Mouse (Mus musculus) megakaryocyte, embryonic 14.5 days (primary cell): ENCODE data around the gene Stxbp5l. TPM values are rescaled to one million over a fixed set of nuclear protein-coding genes. Genes with fewer than 3 reads are reported as not detected.
"Not testable (repeated sequence)": the region's sequence is repeated elsewhere in the genome, so short reads cannot be mapped to it uniquely, and the experiment has no call there.

Source experiments
- H3K27me3 ChIP-seq: replicated peaks from 2 replicates; pipeline ENCODE3; 2012; ENCODE audit warnings: inconsistent platforms
- H3K36me3 ChIP-seq: replicated peaks from 2 replicates; pipeline ENCODE3; 2012; ENCODE audit warnings: low read length, inconsistent platforms, mixed read lengths
- H3K4me1 ChIP-seq: 2 replicates; pipeline ENCODE4 v1.6.1; 2012; ENCODE audit warnings: inconsistent platforms
- H3K4me3 ChIP-seq: replicated peaks from 2 replicates; pipeline ENCODE3; 2012; ENCODE audit warnings: moderate library complexity, mild to moderate bottlenecking, inconsistent platforms
- H3K9me3 ChIP-seq: 2 replicates; pipeline ENCODE4 v1.6.1; 2012; ENCODE audit warnings: inconsistent platforms
- FLI1 ChIP-seq: IDR thresholded peaks from 2 replicates; pipeline ENCODE4 v1.6.1; 2012; ENCODE audit warnings: low read length, inconsistent platforms, mixed read lengths
- GATA1 ChIP-seq: IDR thresholded peaks from 3 replicates; pipeline ENCODE4 v1.6.1; 2012; ENCODE audit warnings: mixed read lengths, low read length, inconsistent platforms, borderline replicate concordance
- polyA plus RNA-seq: library from polyadenylated mRNA; stranded (reverse); fragments of >175 nt; gene quantifications from 2 replicates; pipeline ENCODE4 v1.2.3, GENCODE M21; 2012; ENCODE audit warnings: low replicate concordance; ENCODE audit not compliant: insufficient read depth

The Stxbp5l gene
- polyA plus RNA-seq, 1 experiment, result not detected

DNA sequence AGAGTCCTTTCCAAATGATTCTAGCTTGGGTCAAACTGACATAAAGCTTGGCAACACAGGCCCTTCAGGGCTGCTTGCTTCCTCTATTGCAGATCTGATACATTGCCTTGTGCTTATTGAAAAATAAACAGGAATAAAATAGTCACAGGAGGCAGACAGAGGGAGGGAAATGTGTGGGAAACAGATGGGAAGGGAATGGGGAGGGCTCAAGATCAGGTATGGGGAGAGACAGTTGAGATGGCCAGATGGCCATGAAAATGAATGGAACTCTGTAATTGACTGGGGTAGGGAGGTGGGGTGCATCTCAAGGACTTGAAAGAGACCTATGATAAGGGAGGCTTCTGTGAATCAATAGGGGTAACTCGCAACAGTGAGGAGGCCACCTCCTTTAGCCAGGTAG, 80.3 kb downstream of the Stxbp5l start:
- no peaks in the 10 kb centered on the region for H3K36me3 ChIP-seq
- no peaks in the 10 kb centered on the region for H3K9me3 ChIP-seq
- H3K4me1 ChIP-seq, result no peaks in the 10 kb centered on the region
- H3K4me3 ChIP-seq, result no peak overlapping the region
- no peaks in the 10 kb centered on the region for H3K27me3 ChIP-seq
- TF ChIP-seq GATA1, result no peak

DNA sequence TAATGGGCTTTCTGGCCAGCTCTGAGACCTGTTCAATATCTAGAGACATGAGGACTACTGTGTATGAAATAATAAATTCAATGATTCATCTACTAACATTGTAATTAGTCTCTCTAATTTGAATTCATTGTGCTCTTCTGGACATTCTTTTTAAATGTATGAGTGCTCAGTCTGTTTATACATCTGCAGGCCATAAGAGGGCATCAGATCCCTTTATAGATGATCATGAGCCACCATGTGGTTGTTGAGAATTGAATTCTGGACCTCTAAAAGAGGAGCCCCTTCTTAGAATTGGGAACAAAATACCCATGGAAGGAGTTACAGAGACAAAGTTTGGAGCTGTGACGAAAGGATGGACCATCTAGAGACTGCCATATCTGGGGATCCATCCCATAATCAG, 92.2 kb downstream of the Stxbp5l start:
- H3K36me3 ChIP-seq, result no peaks in the 10 kb centered on the region
- H3K4me1 ChIP-seq, result no peaks in the 10 kb centered on the region
- TF ChIP-seq FLI1 (no peak), GATA1 (no peak)
- no peaks in the 10 kb centered on the region for H3K9me3 ChIP-seq
- H3K4me3 ChIP-seq, result no peak overlapping the region
- no peaks in the 10 kb centered on the region for H3K27me3 ChIP-seq

DNA sequence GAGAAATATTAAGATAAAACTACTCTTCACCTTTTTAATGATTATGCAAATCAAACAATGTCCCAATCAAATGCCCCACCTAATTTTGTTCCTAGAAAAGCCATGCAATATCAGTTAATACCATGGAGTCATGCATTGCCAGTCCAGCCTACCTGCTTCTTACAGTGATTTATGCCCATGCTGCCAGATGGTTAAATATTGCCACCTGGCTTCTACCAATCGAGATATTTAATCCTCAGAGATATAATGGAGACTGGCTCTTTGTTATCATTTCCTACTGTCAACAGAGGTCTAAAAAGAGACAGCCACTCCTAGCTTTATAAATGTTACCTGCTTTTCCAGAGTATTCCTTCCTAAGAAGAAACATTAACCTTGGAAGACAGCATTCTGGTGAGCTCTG, 104.6 kb downstream of the Stxbp5l start:
- Histone ChIP-seq H3K4me1 (no peaks in the 10 kb centered on the region), H3K4me3 (no peak overlapping the region), H3K36me3 (no peaks in the 10 kb centered on the region), H3K9me3 (no peaks in the 10 kb centered on the region), H3K27me3 (no peaks in the 10 kb centered on the region)
- TF ChIP-seq GATA1 (no peak), FLI1 (no peak)

DNA sequence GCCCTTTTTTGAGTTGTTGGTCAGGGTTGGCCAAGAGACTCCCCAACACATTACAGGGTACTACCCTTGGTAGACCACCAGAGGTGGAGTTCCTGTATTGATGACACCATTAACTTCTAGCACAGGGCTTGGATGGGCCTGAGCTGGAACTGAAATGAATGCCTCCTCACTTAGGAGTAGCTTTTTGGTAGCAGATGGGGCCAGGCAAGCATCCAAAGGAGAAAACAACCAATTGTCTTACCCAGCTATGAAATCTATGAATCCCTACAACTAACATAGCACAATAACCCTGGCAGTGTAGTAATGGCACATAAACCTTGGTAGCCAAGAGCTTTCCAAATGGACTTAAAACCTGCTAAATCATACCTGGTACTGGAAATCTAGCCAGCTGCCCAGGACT, 111.1 kb downstream of the Stxbp5l start:
- H3K4me3 ChIP-seq, result no peak overlapping the region
- no peaks in the 10 kb centered on the region for H3K27me3 ChIP-seq
- no peaks in the 10 kb centered on the region for H3K36me3 ChIP-seq
- H3K4me1 ChIP-seq, result no peaks in the 10 kb centered on the region
- no peaks in the 10 kb centered on the region for H3K9me3 ChIP-seq
- TF ChIP-seq GATA1 (no peak), FLI1 (no peak)

DNA sequence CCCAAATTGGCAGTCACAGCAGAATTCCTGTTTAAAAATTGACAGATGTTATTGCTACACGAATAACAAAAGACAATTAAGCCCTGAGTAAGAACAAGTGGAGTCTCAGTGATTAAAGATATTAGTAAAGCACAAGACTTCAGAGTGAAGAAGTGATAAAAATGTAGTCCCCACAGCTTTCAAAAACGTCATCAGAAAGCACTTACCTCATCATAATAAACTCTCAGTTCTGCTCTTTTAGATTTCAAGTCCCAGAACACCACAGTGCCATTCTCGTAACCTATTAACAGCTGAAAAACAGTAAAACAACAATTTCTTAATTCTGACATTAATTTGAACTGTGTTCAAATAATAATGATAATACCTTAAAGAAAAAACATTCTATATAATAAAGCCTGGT, 123.1 kb downstream of the Stxbp5l start:
- Histone ChIP-seq H3K36me3 (no peaks in the 10 kb centered on the region), H3K9me3 (no peaks in the 10 kb centered on the region), H3K4me3 (no peak overlapping the region), H3K27me3 (no peaks in the 10 kb centered on the region), H3K4me1 (no peaks in the 10 kb centered on the region)
- TF ChIP-seq GATA1 (no peak), FLI1 (no peak)

DNA sequence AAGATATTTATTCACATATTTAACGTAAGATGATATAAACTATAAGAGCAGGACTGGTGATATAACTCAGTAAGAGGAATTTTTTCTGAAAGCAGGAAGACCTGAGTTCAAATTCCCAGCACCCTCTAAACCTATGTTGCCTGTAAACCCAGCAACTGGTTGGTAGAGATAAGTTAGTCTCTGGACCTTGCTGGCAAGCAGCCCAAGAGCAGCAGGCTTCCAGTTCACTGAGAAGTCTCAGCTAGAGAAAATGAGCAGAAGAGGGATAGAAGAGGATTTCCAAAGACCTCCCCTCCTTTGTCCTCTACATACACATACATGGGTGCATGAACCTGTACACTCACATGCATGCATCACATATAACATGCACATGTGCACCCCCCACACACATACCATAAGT, 165.6 kb downstream of the Stxbp5l start:
- no peak for TF ChIP-seq FLI1
- no peak for TF ChIP-seq GATA1
- Histone ChIP-seq H3K4me3 (no peak overlapping the region), H3K9me3 (no peaks in the 10 kb centered on the region), H3K4me1 (no peaks in the 10 kb centered on the region), H3K36me3 (no peaks in the 10 kb centered on the region), H3K27me3 (no peaks in the 10 kb centered on the region)

DNA sequence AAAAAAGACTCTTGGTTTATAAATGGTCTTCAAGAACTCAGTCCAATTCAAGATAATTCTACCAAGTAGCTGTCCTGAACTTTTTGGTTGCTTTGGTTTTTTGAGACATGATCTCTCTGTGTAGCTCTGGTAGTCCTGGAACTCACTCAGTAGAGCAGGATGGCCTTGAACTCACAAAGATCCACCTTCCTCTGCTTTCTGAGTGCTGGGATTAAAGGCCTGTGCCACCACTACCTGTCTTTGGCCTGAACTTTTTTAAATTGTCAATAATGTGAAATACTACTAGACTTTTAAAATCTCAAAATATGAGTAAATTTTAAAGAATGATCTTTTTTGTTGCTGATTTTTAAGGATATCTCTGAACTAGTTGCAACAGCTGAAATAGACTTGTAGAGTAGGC, 176.0 kb downstream of the Stxbp5l start:
- no peak for TF ChIP-seq FLI1
- no peak for TF ChIP-seq GATA1
- no peaks in the 10 kb centered on the region for H3K4me1 ChIP-seq
- H3K4me3 ChIP-seq, result no peak overlapping the region
- H3K36me3 ChIP-seq, result no peaks in the 10 kb centered on the region
- H3K27me3 ChIP-seq, result no peaks in the 10 kb centered on the region
- H3K9me3 ChIP-seq, result no peaks in the 10 kb centered on the region

DNA sequence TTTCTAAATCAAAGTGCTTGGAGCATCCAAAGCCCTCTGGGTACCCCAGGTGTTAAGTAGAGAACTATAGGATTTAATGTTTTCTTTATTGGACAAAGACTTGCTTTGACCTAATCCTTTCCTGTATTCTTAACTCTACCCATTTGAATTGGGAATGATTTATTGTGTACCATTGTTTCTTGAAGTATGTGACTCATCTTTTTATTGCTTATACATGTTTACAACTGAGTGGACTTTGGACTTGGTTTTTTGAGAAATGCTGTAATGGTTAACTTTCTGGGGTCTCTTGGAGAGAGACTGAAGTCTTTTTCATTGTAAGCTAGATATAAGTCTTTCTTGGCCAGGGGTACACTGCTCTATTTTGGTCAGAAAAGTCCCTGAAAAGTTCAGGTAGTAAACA, 190.6 kb downstream of the Stxbp5l start:
- no peaks in the 10 kb centered on the region for H3K36me3 ChIP-seq
- TF ChIP-seq FLI1, result no peak
- TF ChIP-seq GATA1, result no peak
- no peaks in the 10 kb centered on the region for H3K27me3 ChIP-seq
- no peaks in the 10 kb centered on the region for H3K9me3 ChIP-seq
- no peaks in the 10 kb centered on the region for H3K4me1 ChIP-seq
- H3K4me3 ChIP-seq, result no peak overlapping the region

DNA sequence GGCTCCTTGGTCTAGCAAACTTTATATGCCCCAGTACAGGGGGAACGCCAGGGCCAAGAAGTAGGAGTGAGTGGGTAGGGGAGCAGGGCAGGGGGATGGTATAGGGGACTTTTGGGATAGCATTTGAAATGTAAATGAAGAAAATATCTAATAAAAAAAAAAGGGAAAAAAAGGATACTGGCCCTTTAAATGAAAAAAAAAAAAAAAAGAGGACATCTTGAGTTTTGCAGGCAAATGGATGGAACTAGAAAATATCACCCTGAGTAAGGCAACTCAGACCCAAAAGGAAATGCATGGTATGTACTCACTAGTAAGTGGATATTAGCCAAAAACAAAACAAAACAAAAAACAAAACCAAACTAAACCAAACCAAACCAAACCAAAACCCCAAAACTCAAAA, 259.6 kb downstream of the Stxbp5l start:
- H3K4me3 ChIP-seq, H3K36me3 ChIP-seq, H3K9me3 ChIP-seq, H3K27me3 ChIP-seq, H3K4me1 ChIP-seq: not testable (repeated sequence)

DNA sequence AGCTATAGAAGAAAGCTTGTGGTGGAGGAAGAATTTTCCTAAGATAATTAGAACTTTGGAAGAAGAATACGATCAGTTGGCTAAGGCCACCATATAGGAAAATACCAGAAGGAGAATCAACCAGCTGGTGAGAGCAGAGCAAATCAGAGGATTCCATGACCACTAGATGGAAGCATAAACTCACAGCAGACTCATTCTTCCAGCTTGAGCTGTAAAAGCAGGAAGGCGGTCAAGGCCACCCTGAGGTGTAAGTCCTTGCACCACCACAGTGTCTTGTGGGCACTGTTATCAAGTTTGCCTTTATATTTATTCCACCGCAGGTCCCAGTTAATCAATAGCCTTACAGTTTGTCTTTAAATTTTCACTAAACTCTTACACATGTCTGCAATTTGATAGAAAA, 275.5 kb downstream of the Stxbp5l start:
- no peak overlapping the region for H3K4me3 ChIP-seq
- no peaks in the 10 kb centered on the region for H3K27me3 ChIP-seq
- no peaks in the 10 kb centered on the region for H3K9me3 ChIP-seq
- no peak for TF ChIP-seq GATA1
- TF ChIP-seq FLI1, result no peak
- peaks cover 15% of the 10 kb centered on the region for H3K4me1 ChIP-seq
- no peaks in the 10 kb centered on the region for H3K36me3 ChIP-seq

DNA sequence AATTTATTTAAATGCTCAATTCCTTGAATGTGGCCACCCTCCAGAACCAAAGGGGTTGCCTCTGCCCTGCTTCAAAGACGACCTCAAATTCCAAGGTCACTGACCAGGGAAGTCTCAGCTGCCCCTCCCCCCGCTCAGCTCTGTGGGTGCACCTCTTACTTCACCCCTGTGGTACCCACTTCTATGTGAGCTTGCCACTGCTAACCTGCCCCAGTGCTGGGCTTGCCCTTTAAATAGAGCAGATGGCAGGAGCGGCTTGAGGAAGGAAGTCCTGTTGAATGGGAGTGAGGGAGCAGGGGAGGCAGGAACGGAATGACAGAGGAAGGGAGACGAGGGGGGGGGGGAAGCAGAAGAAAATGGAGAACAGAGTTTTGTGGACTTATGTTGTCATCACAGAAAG, 276.0 kb downstream of the Stxbp5l start:
- H3K27me3 ChIP-seq, result no peaks in the 10 kb centered on the region
- H3K9me3 ChIP-seq, result no peaks in the 10 kb centered on the region
- H3K4me3 ChIP-seq, result peak overlapping the region; percentile 62
- no peaks in the 10 kb centered on the region for H3K36me3 ChIP-seq
- peaks cover 15% of the 10 kb centered on the region for H3K4me1 ChIP-seq
- no peak for TF ChIP-seq GATA1
- TF ChIP-seq FLI1, result no peak
